Mouse (Mus musculus) fat pad, adult 2 months (tissue): ENCODE results near the gene Zdhhc6.

ENCODE experiments used
- DNase-seq: peaks from one replicate; pipeline ENCODE4 v3.0.0-alpha.2; 2011; ENCODE audit warnings: low read depth, low spot score; ENCODE audit errors: extremely low read depth

The Zdhhc6 gene

DNA sequence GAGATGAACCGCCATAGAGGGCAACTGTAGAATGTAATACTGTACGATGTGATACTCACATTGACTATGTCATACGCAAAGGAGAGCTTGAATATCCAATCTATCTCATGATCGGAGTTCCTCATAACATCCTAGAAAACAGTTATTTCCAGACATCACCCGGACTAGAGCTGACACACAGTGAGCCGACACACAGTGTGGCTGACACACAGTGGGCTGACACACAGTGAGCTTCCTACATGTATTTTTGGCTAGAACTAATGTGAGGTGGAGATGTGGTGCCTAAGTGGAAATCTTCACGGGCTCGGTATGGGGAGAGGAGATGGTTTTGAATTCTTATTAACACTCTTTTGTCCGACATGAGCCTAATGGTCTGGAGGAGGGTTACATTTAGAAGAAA lies 93.6 kb downstream of the Zdhhc6 start:
- DNase-seq = no peak
